Mouse (Mus musculus): ENCODE data around the gene Cep128.

- TF ChIP-seq CTCF (IDR thresholded peaks at IDR 0.05; ENCODE audit: low read depth) (no peak), EP300 (optimal IDR thresholded peaks at IDR 0.05) (no peak)
Measured at GRCm38 (mm10) chr12:91064368-91064999, 319.7 kb downstream of the Cep128 start.
